Mouse (Mus musculus) lung, adult 18-20 months (tissue): ENCODE data around the gene Osbpl11.
"Not testable (repeated sequence)": the region's sequence is repeated elsewhere in the genome, so short reads cannot be mapped to it uniquely, and the experiment has no call there.

Experiments used
- DNase-seq, 2 experiments: peaks; one replicate each; pipeline ENCODE4 v3.0.0; 2022; ENCODE audit warnings: mixed read lengths in 2 of 2

Osbpl11 gene

GRCm38 (mm10) chr16:33184901-33185260, at the start of gene Osbpl11:
Osbpl11 (plus strand) TSS chr16:33185071.
- DNase-seq: peak; percentile 97 to 98

GRCm38 (mm10) chr16:33135167-33135566, 49.7 kb upstream of the Osbpl11 start:
- DNase-seq: no peak

GRCm38 (mm10) chr16:33139061-33139460, 45.8 kb upstream of the Osbpl11 start:
- not testable (repeated sequence) for DNase-seq

GRCm38 (mm10) chr16:33141758-33142280, 43.1 kb upstream of the Osbpl11 start:
- DNase-seq: no peak

GRCm38 (mm10) chr16:33143452-33143851, 41.4 kb upstream of the Osbpl11 start:
- no peak for DNase-seq

- DNase-seq: no peak
Measured at GRCm38 (mm10) chr16:33146185-33146584, 38.7 kb upstream of the Osbpl11 start.

GRCm38 (mm10) chr16:33148135-33148534, 36.7 kb upstream of the Osbpl11 start:
- DNase-seq: no peak

- DNase-seq: not testable (repeated sequence)
Measured at GRCm38 (mm10) chr16:33150875-33151274, 34.0 kb upstream of the Osbpl11 start.

- no peak for DNase-seq
Measured at GRCm38 (mm10) chr16:33151558-33151957, 33.3 kb upstream of the Osbpl11 start.

GRCm38 (mm10) chr16:33154992-33155391, 29.9 kb upstream of the Osbpl11 start:
- peak in 1 of 2 experiments; percentile 13 for DNase-seq

- no peak for DNase-seq
Measured at GRCm38 (mm10) chr16:33158006-33158405, 26.9 kb upstream of the Osbpl11 start.

GRCm38 (mm10) chr16:33158590-33159071, 26.2 kb upstream of the Osbpl11 start:
- no peak for DNase-seq

GRCm38 (mm10) chr16:33159363-33159762, 25.5 kb upstream of the Osbpl11 start:
- DNase-seq: no peak

- DNase-seq: peak; percentile 13 to 17
Measured at GRCm38 (mm10) chr16:33163330-33164090, 21.4 kb upstream of the Osbpl11 start.

GRCm38 (mm10) chr16:33166284-33166683, 18.6 kb upstream of the Osbpl11 start:
- peak in 1 of 2 experiments; percentile 29 for DNase-seq

- no peak for DNase-seq
Measured at GRCm38 (mm10) chr16:33167537-33167936, 17.3 kb upstream of the Osbpl11 start.

GRCm38 (mm10) chr16:33169471-33170034, 15.3 kb upstream of the Osbpl11 start:
- no peak for DNase-seq

- DNase-seq: no peak
Measured at GRCm38 (mm10) chr16:33170716-33171587, 13.9 kb upstream of the Osbpl11 start.

GRCm38 (mm10) chr16:33171800-33172199, 13.1 kb upstream of the Osbpl11 start:
- no peak for DNase-seq

- no peak for DNase-seq
Measured at GRCm38 (mm10) chr16:33173151-33173550, 11.7 kb upstream of the Osbpl11 start.

- no peak for DNase-seq
Measured at GRCm38 (mm10) chr16:33174695-33175094, 10.2 kb upstream of the Osbpl11 start.

- not testable (repeated sequence) for DNase-seq
Measured at GRCm38 (mm10) chr16:33176831-33177230, 8.0 kb upstream of the Osbpl11 start.

GRCm38 (mm10) chr16:33177722-33178121, 7.1 kb upstream of the Osbpl11 start:
- DNase-seq: no peak
